Mouse (Mus musculus): ENCODE measurements at regions not wholly inside any gene's neighbourhood (a gene's known extent, or its start where the extent isn't known, plus 50 kb on each side); places are given as distances from the start of the nearest gene placed in this dataset.

DNA sequence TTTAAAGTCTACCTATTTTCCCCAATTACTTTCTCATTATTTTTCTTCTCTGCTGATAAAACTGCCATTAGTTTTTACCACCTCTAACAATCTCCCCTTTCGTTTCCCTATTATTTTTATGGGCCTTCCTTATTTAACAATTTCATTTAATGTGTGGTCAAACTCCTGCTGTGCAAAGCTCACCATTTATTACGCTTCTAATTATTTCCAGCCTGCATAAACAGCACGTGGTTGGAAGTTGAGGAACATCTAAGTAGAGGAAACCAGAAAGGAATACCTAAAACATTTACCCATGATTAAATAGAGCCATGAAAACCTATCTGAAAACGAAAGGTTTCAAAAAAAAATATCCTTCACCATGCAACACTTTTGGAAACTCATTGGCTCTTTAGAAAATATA lies 202.3 kb downstream of the 1700017N19Rik start:
- Histone ChIP-seq H3K4me2 (replicated peaks; ENCODE audit: low read depth, low read length) (no peak overlapping the region), H3K4me3 (ENCODE audit: low read depth, low read length) (no peak overlapping the region), H3K27me3 (replicated peaks; ENCODE audit: insufficient read depth, low read length) (no peaks in the 10 kb centered on the region), H3K36me3 (ENCODE audit: insufficient read depth, low read length) (no peaks in the 10 kb centered on the region), H3K9me3 (ENCODE audit: low read length) (no peaks in the 10 kb centered on the region), H3K27ac (ENCODE audit: low read length) (no peak overlapping the region), H3K9ac (replicated peaks; ENCODE audit: low read depth) (no peak overlapping the region), H3K4me1 (ENCODE audit: insufficient read depth, low read depth, low read length) (no peaks in the 10 kb centered on the region)
- WGBS: 64% methylated on average over 4 of the region's 4 CpGs
- no peak for DNase-seq (ENCODE audit: low spot score)
- no peak for ATAC-seq
- TF ChIP-seq EP300 (IDR thresholded peaks at IDR 0.05) (no peak), CTCF (IDR thresholded peaks at IDR 0.05) (no peak)

DNA sequence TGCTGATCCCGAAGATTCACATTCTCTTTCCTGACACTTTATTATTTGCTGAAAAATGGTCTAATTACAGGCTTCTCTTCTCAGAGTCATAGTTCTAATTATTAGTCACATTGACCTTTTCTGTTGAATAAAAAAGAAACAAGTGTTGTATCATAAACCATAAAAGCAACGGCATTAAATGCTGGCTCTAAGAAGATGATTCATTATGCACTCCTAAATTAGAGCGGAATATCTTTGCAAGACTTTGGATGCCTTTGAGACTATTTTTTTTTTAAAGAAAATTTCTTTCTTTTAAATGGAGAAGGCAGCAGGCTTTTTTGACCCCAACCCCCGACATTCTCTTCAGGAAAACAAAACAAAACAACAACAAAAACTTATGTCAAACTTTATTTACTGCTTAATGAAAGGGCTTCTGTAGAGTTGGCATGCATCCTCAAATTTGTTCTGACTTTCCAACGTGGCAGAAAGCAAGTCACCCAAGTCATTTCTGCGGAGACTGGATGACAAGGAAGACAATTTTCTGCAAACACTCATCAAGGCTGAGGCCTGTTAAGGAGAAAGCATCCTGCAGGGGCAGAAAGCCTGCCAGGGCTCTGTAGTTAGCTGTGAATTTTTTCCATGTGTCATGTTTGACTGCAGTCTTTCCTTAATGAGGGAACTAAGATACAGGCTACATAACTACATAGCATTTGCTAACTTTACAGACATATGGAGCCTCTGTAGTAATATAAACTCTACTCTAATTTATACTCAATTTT lies 205.1 kb downstream of the 1700017N19Rik start:
- Histone ChIP-seq H3K4me2 (replicated peaks; ENCODE audit: low read depth, low read length) (no peak overlapping the region), H3K27me3 (replicated peaks; ENCODE audit: insufficient read depth, low read length) (no peaks in the 10 kb centered on the region), H3K27ac (ENCODE audit: low read length) (no peak overlapping the region), H3K9ac (replicated peaks; ENCODE audit: low read depth) (no peak overlapping the region), H3K36me3 (ENCODE audit: insufficient read depth, low read length) (no peaks in the 10 kb centered on the region), H3K4me3 (ENCODE audit: low read depth, low read length) (no peak overlapping the region), H3K9me3 (ENCODE audit: low read length) (no peaks in the 10 kb centered on the region), H3K4me1 (ENCODE audit: insufficient read depth, low read depth, low read length) (no peaks in the 10 kb centered on the region)
- DNase-seq (ENCODE audit: low spot score): no peak
- no peak for ATAC-seq
- TF ChIP-seq CTCF (IDR thresholded peaks at IDR 0.05) (no peak), EP300 (IDR thresholded peaks at IDR 0.05) (no peak)
- 62% methylated on average over 6 of the region's 6 CpGs for WGBS

DNA sequence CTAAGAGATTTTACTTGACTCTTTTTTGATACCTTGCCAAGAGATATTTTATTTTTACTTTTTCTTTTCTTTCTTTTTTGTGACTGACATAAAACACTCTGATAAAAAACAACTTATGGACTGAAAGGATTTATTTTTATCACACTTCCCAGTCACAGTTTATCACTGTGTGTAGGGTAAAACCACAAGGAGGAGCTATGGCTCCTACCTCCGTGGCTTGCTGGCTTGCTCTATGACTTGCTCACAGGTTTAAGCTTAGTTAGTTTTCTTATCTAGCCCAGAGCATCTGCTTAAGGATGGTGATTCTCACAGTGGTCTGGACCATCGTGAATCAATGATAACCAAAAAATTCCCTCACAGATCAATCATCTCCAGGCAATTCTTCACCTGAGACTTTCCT lies 221.4 kb downstream of the 1700017N19Rik start:
- DNase-seq (ENCODE audit: low spot score) (no peak), ATAC-seq (no peak)
- Histone ChIP-seq H3K9me3 (ENCODE audit: low read length) (no peaks in the 10 kb centered on the region), H3K4me2 (replicated peaks; ENCODE audit: low read depth, low read length) (no peak overlapping the region), H3K9ac (replicated peaks; ENCODE audit: low read depth) (no peak overlapping the region), H3K4me1 (ENCODE audit: insufficient read depth, low read depth, low read length) (no peaks in the 10 kb centered on the region), H3K4me3 (ENCODE audit: low read depth, low read length) (no peak overlapping the region), H3K27ac (ENCODE audit: low read length) (no peak overlapping the region), H3K36me3 (ENCODE audit: insufficient read depth, low read length) (no peaks in the 10 kb centered on the region), H3K27me3 (replicated peaks; ENCODE audit: insufficient read depth, low read length) (no peaks in the 10 kb centered on the region)
- WGBS: 46% methylated on average over 2 of the region's 2 CpGs
- no peak for TF ChIP-seq EP300 (IDR thresholded peaks at IDR 0.05)
- no peak for TF ChIP-seq CTCF (IDR thresholded peaks at IDR 0.05)

DNA sequence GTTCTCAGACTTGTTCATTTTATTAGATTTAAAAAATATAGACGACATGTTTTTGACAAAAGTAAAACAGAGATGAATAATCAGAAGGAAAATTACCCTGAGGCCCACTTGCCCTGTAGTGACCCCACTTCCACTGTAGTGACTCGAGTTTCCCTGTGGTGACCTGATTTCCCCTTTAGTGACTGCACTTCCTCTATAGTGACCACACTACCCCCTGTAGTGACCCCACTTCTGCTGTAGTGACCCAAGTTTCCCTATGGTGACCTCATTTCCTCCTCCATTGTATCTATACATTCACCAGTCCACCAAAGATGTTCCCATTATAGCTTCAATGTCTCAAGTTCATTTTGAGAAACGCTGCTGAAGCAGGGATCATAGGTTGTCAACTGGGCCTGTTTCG lies 244.5 kb downstream of the 1700017N19Rik start:
- DNase-seq (ENCODE audit: low spot score) (no peak), ATAC-seq (no peak)
- TF ChIP-seq EP300 (IDR thresholded peaks at IDR 0.05) (no peak), CTCF (IDR thresholded peaks at IDR 0.05) (no peak)

DNA sequence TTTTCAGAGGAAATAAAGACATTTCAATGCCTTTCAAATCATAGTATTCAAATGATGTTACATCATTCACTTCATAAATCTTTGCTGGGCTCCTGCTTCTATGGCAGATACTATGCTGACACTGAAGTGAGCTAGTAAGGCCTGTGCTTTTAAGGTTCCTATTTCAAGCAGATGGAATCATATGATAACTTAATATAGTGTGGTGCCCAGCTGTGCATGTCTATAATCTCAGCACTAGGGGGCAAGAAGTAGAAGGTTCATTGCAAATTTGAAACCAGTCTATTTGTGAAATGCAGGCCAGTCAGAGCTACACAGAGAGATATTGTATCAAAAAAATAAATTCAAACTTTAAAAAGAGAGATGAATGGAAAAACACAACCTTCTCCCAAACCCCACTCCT lies 262.9 kb downstream of the 1700017N19Rik start:
- ATAC-seq: no peak
- H3K4me1 ChIP-seq (ENCODE audit: insufficient read depth, low read depth, low read length): no peaks in the 10 kb centered on the region
- TF ChIP-seq EP300 (IDR thresholded peaks at IDR 0.05) (no peak), CTCF (IDR thresholded peaks at IDR 0.05) (no peak)
- H3K27ac ChIP-seq (ENCODE audit: low read length): no peak overlapping the region
- no peaks in the 10 kb centered on the region for H3K9me3 ChIP-seq (ENCODE audit: low read length)
- H3K4me3 ChIP-seq (ENCODE audit: low read depth, low read length): no peak overlapping the region
- no peaks in the 10 kb centered on the region for H3K36me3 ChIP-seq (ENCODE audit: insufficient read depth, low read length)
- no peaks in the 10 kb centered on the region for H3K27me3 ChIP-seq (replicated peaks; ENCODE audit: insufficient read depth, low read length)
- DNase-seq (ENCODE audit: low spot score): no peak
- H3K9ac ChIP-seq (replicated peaks; ENCODE audit: low read depth): no peak overlapping the region
- no peak overlapping the region for H3K4me2 ChIP-seq (replicated peaks; ENCODE audit: low read depth, low read length)

More for the DNA sequence above, 244.5 kb downstream of the 1700017N19Rik start:
- Histone ChIP-seq H3K9me3 (ENCODE audit: low read length) (no peaks in the 10 kb centered on the region), H3K27me3 (replicated peaks; ENCODE audit: insufficient read depth, low read length) (no peaks in the 10 kb centered on the region), H3K9ac (replicated peaks; ENCODE audit: low read depth) (no peak overlapping the region), H3K4me2 (replicated peaks; ENCODE audit: low read depth, low read length) (no peak overlapping the region), H3K36me3 (ENCODE audit: insufficient read depth, low read length) (no peaks in the 10 kb centered on the region), H3K4me1 (ENCODE audit: insufficient read depth, low read depth, low read length) (no peaks in the 10 kb centered on the region), H3K27ac (ENCODE audit: low read length) (no peak overlapping the region), H3K4me3 (ENCODE audit: low read depth, low read length) (no peak overlapping the region)
- 69% methylated on average over 4 of the region's 4 CpGs for WGBS

DNA sequence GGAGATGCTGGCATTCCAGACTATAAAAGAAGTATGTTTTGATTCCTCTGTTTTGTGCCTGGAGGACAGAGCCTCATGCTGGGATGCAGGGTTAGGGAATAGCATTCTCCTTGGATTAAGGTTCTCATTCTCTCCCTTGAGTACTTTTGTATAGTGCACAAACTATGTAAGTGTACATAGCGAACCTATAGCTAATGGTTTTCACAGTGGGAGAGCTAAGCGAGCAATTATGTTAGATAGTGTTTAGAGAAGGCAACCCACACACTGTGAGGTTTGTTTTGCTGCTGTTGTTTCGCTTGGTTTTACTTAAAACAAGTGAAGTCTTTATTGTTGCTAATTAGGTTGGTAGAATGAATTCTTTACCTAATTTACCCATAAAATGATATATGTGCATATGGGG lies 266.2 kb downstream of the 1700017N19Rik start:
- Histone ChIP-seq H3K4me3 (ENCODE audit: low read depth, low read length) (no peak overlapping the region), H3K27me3 (replicated peaks; ENCODE audit: insufficient read depth, low read length) (no peaks in the 10 kb centered on the region), H3K9me3 (ENCODE audit: low read length) (no peaks in the 10 kb centered on the region), H3K27ac (ENCODE audit: low read length) (no peak overlapping the region), H3K4me2 (replicated peaks; ENCODE audit: low read depth, low read length) (no peak overlapping the region), H3K36me3 (ENCODE audit: insufficient read depth, low read length) (no peaks in the 10 kb centered on the region), H3K4me1 (ENCODE audit: insufficient read depth, low read depth, low read length) (no peaks in the 10 kb centered on the region), H3K9ac (replicated peaks; ENCODE audit: low read depth) (no peak overlapping the region)
- no peak for ATAC-seq
- 74% methylated on average over 3 of the region's 3 CpGs for WGBS
- no peak for TF ChIP-seq CTCF (IDR thresholded peaks at IDR 0.05)
- TF ChIP-seq EP300 (IDR thresholded peaks at IDR 0.05): no peak
- DNase-seq (ENCODE audit: low spot score): no peak
